Mouse (Mus musculus): ENCODE results near the gene Prr5. TPM values are rescaled to one million over a fixed set of nuclear protein-coding genes. Genes with fewer than 3 reads are reported as not detected.

Gene Prr5
- polyA plus RNA-seq, 1 experiment from 2014 or later, result 20.4 TPM

DNA sequence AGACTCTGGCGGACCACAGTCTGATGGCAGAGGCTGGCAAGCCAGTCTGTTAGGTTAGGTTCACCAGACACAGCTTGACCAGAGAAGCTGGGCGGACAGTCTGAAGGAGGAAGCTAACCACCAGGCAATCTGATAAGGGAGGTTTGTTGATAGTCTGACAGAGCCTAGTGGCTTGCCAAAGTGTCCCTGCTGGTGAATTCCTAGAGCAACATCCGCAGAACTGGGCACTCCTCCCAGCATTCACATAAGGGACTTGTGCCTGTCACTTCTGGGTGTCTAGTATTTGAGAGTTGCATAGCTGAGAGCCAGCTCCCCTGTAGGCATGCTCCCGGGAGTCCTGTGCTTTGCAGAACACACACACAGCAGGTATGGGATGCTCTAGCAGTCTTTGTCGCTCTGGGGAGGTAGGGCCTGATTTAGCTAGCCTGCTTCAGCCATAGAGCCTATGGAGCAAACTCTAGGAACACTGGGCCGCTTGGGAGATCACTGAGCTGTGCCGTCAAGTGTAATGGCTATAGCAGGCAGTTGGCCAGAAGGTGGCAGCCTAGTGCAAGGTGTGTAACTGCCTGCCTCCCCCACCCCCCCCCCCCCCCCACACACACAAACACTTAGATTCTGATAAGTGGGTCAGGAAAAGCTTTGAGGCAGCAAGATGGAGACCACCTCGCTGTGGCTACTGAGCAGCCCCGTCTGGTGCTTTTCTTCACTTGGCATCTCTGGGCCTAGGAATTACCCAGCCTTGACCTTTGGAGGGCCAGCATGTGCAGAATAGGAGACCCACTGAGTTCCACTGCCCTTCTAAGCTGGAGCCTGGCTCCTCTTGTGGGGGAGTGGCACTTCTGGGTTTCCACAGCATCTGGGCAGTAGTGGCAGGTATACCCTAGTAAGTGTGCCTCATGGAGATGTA is 2.2 kb downstream of the Prr5 start:
- peaks cover 3% of the 10 kb centered on the region; the same call in 1 of the 2 replicates for H3K4me1 ChIP-seq
- no peak overlapping the region for H3K4me3 ChIP-seq
- H3K9ac ChIP-seq, result no peak overlapping the region
- H3K9me3 ChIP-seq, result no peaks in the 10 kb centered on the region
- no peak overlapping the region for H3K4me2 ChIP-seq (replicated peaks)
- H3K36me3 ChIP-seq, result no peaks in the 10 kb centered on the region
- no peaks in the 10 kb centered on the region for H3K27me3 ChIP-seq
- no peak for ATAC-seq (ENCODE audit: insufficient number of reproducible peaks, insufficient read depth, low FRiP score, low TSS enrichment)
- H3K27ac ChIP-seq, result no peak overlapping the region
- WGBS, result 46% methylated on average over 9 of the region's 9 CpGs

DNA sequence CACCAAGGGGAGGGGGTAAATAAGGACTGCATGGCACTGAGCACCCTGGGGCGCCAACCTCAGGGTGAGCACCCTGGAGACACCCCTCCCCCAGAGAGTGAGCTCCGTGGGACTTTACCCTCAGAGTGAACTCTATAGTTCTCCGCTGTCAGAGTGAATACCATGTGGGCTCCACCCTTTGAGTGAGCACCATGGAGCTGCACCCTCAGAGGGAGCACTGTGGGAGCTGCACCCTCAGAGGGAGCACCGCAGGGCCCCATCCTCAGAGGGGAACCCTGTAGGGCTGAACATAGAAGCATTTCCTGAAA is 2.8 kb downstream of the Prr5 start:
- Histone ChIP-seq H3K9ac (no peak overlapping the region), H3K27ac (no peak overlapping the region), H3K4me3 (no peak overlapping the region), H3K4me2 (replicated peaks) (no peak overlapping the region), H3K9me3 (no peaks in the 10 kb centered on the region), H3K36me3 (no peaks in the 10 kb centered on the region), H3K27me3 (no peaks in the 10 kb centered on the region), H3K4me1 (peaks cover 3% of the 10 kb centered on the region; the same call in 1 of the 2 replicates)
- ATAC-seq (ENCODE audit: insufficient number of reproducible peaks, insufficient read depth, low FRiP score, low TSS enrichment), result no peak
- WGBS, result 77% methylated on average over 4 of the region's 4 CpGs

GRCm38 (mm10) chr15:84672616-84673015 is 3.2 kb downstream of the Prr5 start:
- H3K4me2 ChIP-seq (replicated peaks), result no peak overlapping the region
- no peak for ATAC-seq (ENCODE audit: insufficient number of reproducible peaks, insufficient read depth, low FRiP score, low TSS enrichment)
- no peak overlapping the region for H3K9ac ChIP-seq
- H3K9me3 ChIP-seq, result no peaks in the 10 kb centered on the region
- no peak overlapping the region for H3K27ac ChIP-seq
- 65% methylated on average over 3 of the region's 3 CpGs for WGBS
- no peaks in the 10 kb centered on the region for H3K27me3 ChIP-seq
- H3K4me1 ChIP-seq, result peaks cover 3% of the 10 kb centered on the region; the same call in 1 of the 2 replicates
- no peaks in the 10 kb centered on the region for H3K36me3 ChIP-seq
- H3K4me3 ChIP-seq, result no peak overlapping the region

- H3K9ac ChIP-seq, result no peak overlapping the region
- ATAC-seq (ENCODE audit: insufficient number of reproducible peaks, insufficient read depth, low FRiP score, low TSS enrichment), result no peak
- peaks cover 3% of the 10 kb centered on the region; the same call in 1 of the 2 replicates for H3K4me1 ChIP-seq
- no peaks in the 10 kb centered on the region for H3K27me3 ChIP-seq
- H3K36me3 ChIP-seq, result no peaks in the 10 kb centered on the region
- no peak overlapping the region for H3K27ac ChIP-seq
- no peaks in the 10 kb centered on the region for H3K9me3 ChIP-seq
- WGBS, result 82% methylated on average over 11 of the region's 11 CpGs
- H3K4me2 ChIP-seq (replicated peaks), result no peak overlapping the region
- no peak overlapping the region for H3K4me3 ChIP-seq
These were observed 5.1 kb downstream of the Prr5 start for GRCm38 (mm10) chr15:84674329-84675067.

DNA sequence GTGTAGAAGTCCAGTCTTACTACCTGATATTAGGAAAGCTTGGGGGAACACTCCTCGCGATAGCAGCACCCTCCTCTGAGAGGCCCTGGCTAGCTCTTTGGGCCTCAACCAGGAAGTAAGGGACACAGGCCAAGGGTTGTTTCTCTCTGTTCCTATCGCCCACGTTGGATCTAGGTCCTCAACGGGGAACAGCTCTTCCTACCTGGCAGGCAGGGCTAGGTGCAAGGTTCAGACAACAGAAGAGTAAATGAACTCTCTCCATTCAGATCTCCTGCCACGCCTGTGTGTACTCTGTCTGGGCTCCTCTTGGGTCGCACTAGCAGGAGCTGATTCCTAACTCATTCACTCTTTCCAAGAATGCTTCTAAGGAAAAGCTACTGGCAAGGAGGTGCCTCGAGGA is 5.9 kb downstream of the Prr5 start:
- 74% methylated on average over 8 of the region's 8 CpGs for WGBS
- no peak overlapping the region for H3K4me3 ChIP-seq
- no peak overlapping the region for H3K4me2 ChIP-seq (replicated peaks)
- H3K27me3 ChIP-seq, result no peaks in the 10 kb centered on the region
- no peak overlapping the region for H3K9ac ChIP-seq
- no peaks in the 10 kb centered on the region for H3K9me3 ChIP-seq
- H3K4me1 ChIP-seq, result peaks cover 1% of the 10 kb centered on the region; the same call in 1 of the 2 replicates
- no peak overlapping the region for H3K27ac ChIP-seq
- H3K36me3 ChIP-seq, result no peaks in the 10 kb centered on the region
- ATAC-seq (ENCODE audit: insufficient number of reproducible peaks, insufficient read depth, low FRiP score, low TSS enrichment), result no peak

DNA sequence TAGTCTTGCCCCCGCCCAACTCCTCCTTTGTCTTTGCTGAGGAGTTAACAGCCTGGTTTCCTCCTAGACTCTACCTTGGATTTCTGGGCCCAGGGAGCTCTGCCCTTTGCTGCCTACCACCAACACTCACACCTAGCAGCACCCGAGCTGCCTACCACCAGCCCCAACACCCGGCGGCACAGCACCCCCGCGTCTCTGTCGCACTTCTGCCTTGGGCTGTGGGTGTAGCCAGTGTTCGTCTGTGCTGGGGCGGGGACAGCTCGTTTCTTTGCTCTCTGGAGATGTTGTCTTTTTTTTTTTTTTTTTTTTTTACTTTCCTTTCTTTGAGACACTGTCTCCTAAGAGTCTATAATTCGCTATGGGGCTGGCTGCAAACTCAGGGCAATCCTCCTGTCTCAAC is 8.5 kb downstream of the Prr5 start:
- WGBS, result 60% methylated on average over 11 of the region's 11 CpGs
- no peaks in the 10 kb centered on the region for H3K9me3 ChIP-seq
- H3K36me3 ChIP-seq, result no peaks in the 10 kb centered on the region
- ATAC-seq (ENCODE audit: insufficient number of reproducible peaks, insufficient read depth, low FRiP score, low TSS enrichment), result no peak
- H3K9ac ChIP-seq, result no peak overlapping the region
- H3K27me3 ChIP-seq, result no peaks in the 10 kb centered on the region
- H3K4me3 ChIP-seq, result no peak overlapping the region
- no peak overlapping the region for H3K27ac ChIP-seq
- H3K4me2 ChIP-seq (replicated peaks), result no peak overlapping the region
- peaks cover 15% of the 10 kb centered on the region for H3K4me1 ChIP-seq

DNA sequence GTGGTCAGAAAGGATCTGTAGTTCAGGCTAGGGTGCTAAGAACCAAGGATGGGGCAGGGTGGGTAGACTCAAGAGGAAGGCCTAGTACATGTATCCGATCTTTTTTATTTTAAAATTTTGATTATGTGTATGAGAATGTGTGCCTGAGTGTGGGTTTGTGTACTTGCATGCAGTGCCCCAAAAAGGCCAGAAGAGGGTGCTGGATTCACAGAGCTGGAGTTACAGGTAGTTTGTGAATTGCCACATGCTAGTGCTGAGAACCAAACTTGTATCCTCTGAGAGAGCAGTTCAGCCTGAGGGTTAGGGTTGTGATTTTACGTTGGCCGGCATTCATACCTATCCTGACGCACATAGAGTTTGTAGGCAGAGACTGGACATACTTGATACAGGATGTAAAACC is 9.7 kb downstream of the Prr5 start:
- Histone ChIP-seq H3K9me3 (no peaks in the 10 kb centered on the region), H3K4me1 (peaks cover 15% of the 10 kb centered on the region), H3K4me2 (replicated peaks) (no peak overlapping the region), H3K27me3 (no peaks in the 10 kb centered on the region), H3K36me3 (no peaks in the 10 kb centered on the region), H3K27ac (no peak overlapping the region), H3K9ac (no peak overlapping the region), H3K4me3 (no peak overlapping the region)
- no peak for ATAC-seq (ENCODE audit: insufficient number of reproducible peaks, insufficient read depth, low FRiP score, low TSS enrichment)
- WGBS, result 93% methylated on average over 4 of the region's 4 CpGs

- Histone ChIP-seq H3K4me3 (no peak overlapping the region), H3K4me1 (peaks cover 15% of the 10 kb centered on the region), H3K4me2 (replicated peaks) (no peak overlapping the region), H3K9ac (no peak overlapping the region), H3K27me3 (no peaks in the 10 kb centered on the region), H3K36me3 (no peaks in the 10 kb centered on the region), H3K27ac (no peak overlapping the region), H3K9me3 (no peaks in the 10 kb centered on the region)
- WGBS, result 61% methylated on average over 3 of the region's 3 CpGs
- ATAC-seq (ENCODE audit: insufficient number of reproducible peaks, insufficient read depth, low FRiP score, low TSS enrichment), result no peak
These were observed 10.4 kb downstream of the Prr5 start for GRCm38 (mm10) chr15:84679794-84680193.

DNA sequence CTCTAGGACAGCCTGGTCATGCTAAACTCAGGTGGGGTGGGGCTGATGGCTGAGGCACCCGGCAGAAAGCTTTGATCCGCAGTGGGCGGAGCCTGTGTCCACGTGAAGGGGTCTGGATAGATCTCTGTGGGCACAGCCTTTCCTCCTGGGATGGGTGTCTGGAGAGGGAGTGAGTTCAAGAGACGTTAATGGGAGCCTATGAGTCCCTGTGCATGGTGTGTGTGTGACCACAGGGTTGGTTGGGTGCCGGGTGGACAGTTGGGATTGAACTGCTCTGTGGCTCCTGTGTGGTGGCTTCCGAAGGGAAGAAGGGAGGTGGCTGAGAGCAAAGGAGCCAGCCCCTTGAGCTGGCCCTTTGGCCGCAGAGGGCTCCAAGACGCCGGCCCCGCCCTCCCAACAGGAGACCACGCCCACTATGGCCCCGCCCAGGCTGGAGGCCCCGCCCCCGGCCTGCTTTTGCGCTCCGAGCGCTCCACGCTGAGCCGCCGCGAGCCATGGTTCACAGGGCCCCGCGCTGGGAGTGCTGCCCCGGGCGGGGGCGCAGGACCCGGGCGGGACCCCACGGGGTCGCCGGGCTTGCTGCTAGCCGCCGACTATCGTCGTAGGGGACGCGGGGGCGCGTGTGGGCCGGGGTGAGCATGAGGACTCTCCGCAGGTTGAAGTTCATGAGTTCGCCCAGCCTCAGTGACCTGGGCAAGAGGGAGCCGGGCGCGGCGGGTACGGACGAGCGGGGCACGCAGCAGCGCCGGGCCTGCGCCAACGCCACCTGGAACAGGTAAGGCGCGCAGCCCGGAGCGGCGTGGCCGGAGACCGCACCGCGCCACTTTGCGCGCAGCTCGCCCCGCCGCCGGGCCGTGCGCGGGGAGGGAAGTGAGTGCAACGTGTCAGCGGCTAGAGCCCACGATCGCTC is 11.4 kb downstream of the Prr5 start:
- no peaks in the 10 kb centered on the region for H3K9me3 ChIP-seq
- under 1% methylated on average over 77 of the region's 77 CpGs for WGBS
- peak overlapping the region; percentile 97 for H3K4me2 ChIP-seq (replicated peaks)
- H3K4me1 ChIP-seq, result peaks cover 15% of the 10 kb centered on the region
- H3K36me3 ChIP-seq, result no peaks in the 10 kb centered on the region
- peak overlapping the region; percentile 65 for H3K4me3 ChIP-seq
- peak overlapping the region; percentile 75 for H3K9ac ChIP-seq
- ATAC-seq (ENCODE audit: insufficient number of reproducible peaks, insufficient read depth, low FRiP score, low TSS enrichment), result peak; percentile 62; the same call in 1 of the 2 replicates
- H3K27me3 ChIP-seq, result no peaks in the 10 kb centered on the region
- H3K27ac ChIP-seq, result peak overlapping the region; percentile 65

DNA sequence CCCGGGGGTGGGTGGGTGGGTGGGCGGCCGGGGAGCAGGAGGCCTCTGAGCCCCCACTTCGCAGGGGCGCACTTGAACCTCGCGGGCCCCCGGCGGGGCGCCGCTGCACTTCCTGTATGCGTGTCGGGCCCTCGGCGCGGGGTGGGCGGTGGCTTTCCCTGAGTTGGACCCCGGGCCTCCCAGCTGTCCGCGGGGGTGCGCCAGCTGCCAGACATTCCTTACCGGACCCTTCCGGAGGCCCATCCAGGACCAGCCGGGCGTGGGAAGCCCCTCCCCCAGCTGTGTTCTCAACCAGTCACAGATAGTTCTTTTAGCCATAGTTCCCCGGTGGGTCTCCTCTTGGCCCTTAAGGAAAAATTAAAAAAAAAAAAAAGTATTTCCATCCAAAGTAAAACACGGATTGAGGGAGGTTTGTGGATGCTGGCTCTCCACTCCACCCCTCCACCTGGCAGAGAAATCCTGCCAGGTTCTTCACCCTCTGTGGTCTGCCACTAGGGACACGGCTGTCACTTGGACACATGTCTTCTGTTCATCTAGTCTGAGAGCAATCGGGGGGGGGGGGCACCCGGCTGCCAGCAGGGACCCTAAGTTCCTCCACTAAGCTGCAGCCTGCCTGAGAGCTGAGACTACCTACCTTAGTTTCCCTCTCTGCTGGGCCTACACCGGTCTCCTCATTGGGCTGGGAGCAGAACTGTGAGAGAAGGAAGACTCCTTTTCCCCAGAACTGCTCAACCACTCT is 12.2 kb downstream of the Prr5 start:
- Histone ChIP-seq H3K4me2 (replicated peaks) (peak overlapping the region; percentile 97), H3K36me3 (no peaks in the 10 kb centered on the region), H3K27ac (peak overlapping the region; percentile 65), H3K9me3 (no peaks in the 10 kb centered on the region), H3K4me3 (peak overlapping the region; percentile 65), H3K27me3 (no peaks in the 10 kb centered on the region), H3K4me1 (peaks cover 15% of the 10 kb centered on the region), H3K9ac (peak overlapping the region; percentile 75)
- WGBS, result 3% methylated on average over 30 of the region's 31 CpGs
- ATAC-seq (ENCODE audit: insufficient number of reproducible peaks, insufficient read depth, low FRiP score, low TSS enrichment), result peak; percentile 45; the same call in 1 of the 2 replicates

DNA sequence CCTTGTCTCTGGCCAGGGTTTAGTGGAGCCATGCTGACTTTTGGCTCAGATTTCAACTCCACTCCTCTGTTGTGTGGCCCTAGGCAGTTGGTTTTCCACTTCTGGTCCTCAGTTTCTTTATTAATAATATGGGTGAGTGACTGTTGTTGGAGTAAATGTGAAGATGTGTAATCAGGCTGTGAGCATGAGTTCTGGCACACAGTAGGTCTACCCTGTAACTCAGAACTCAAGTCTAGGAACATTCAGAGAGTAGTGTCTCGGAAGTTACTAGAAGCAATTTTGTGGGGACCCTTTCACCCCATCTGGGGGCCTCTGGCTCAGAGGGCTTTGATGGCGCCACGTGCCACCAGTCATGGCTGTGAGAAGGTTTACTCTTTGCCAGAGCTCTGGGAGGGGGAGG is 12.8 kb downstream of the Prr5 start:
- Histone ChIP-seq H3K27me3 (no peaks in the 10 kb centered on the region), H3K4me2 (replicated peaks) (peak overlapping the region; percentile 97), H3K9ac (no peak overlapping the region), H3K27ac (peak overlapping the region; percentile 50; the same call in 1 of the 2 replicates), H3K4me3 (peak overlapping the region; percentile 65), H3K9me3 (no peaks in the 10 kb centered on the region), H3K36me3 (no peaks in the 10 kb centered on the region), H3K4me1 (peaks cover 16% of the 10 kb centered on the region)
- 46% methylated on average over 3 of the region's 3 CpGs for WGBS
- ATAC-seq (ENCODE audit: insufficient number of reproducible peaks, insufficient read depth, low FRiP score, low TSS enrichment), result no peak

Measured in embryonic facial prominence, embryonic 12.5 days (tissue).